ENCODE assay signal across 9 mouse cellular contexts in genomic region chr10:65215206-65215605, GRCm38 (mm10).
"Had no signal": no experiment of that assay in that cellular context is flagged by ENCODE, and none has a peak within 500 bp of the region (broad histone marks: within the 10 kb centered on the region; RNA-seq: fewer than 3 reads in every experiment).

No protein-coding gene starts in this region.

- DNase-seq: kidney, adult 8-10 months; kidney, postnatal 25 days; layer of hippocampus, postnatal 36 days; lung, adult 18-20 months; lung, postnatal 36 days; midbrain, embryonic 14.5 days; spleen, adult 18-20 months; thymus, adult 2 months; thymus, postnatal 25 days had no signal
